Mouse (Mus musculus): ENCODE measurements around the gene Tmem260. TPM values are rescaled to one million over a fixed set of nuclear protein-coding genes. Genes with fewer than 3 reads are reported as not detected.
"Not testable (repeated sequence)": the region's sequence is repeated elsewhere in the genome, so short reads cannot be mapped to it uniquely, and the experiment has no call there.

Tmem260 gene
- polyA plus RNA-seq, 1 experiment from 2014 or later, result 26.3 TPM

DNA sequence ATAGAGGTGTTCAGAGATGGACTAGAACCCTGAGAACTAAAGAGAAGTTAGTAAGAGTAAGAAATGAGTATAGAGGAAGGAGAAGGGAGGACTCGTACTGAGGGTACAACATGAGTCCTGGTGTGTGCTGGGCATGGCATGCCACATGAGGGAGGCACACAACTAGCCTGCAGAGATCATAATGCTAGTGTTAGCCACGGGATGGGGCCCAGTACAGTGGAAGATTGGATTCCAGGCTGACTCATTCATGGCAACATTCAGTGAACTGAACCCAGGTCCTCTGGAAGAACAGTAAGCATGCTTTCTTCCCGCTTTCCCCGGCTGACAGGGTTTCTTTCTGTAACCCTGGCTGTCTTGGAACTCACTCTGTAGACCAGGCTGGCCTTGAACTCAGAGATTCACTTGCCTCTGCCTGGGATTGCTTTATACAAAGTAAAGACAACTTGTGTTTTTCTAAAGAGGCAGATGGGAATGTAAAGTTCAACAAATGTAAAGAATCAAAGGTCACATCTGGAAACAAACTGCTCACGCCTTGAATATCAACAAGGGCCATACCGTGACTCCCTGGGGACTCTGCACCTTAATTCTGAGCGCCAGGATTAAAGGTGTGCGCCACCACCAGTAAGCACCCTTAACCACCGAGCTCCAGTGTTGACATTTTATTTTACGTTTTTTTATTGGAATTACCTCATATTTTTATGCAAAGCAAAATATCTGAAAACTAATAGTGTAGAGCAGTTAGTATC is 25.0 kb downstream of the Tmem260 start:
- no peaks in the 10 kb centered on the region for H3K4me1 ChIP-seq (ENCODE audit: control insufficient read depth, insufficient read depth, low read length)
- H3K9me3 ChIP-seq (ENCODE audit: control insufficient read depth, low read length), result no peaks in the 10 kb centered on the region
- no peaks in the 10 kb centered on the region for H3K36me3 ChIP-seq (ENCODE audit: control insufficient read depth, insufficient read depth, low read length)
- no peaks in the 10 kb centered on the region for H3K27me3 ChIP-seq (ENCODE audit: control insufficient read depth, insufficient read depth, low read length)
- no peak overlapping the region for H3K27ac ChIP-seq (replicated peaks; ENCODE audit: low read depth, low read length)
- H3K4me3 ChIP-seq (ENCODE audit: low read depth, low read length), result no peak overlapping the region
- no peak overlapping the region for H3K4me2 ChIP-seq (ENCODE audit: low read depth, severe bottlenecking)
- 87% methylated on average over 10 of the region's 10 CpGs for WGBS
- no peak overlapping the region for H3K9ac ChIP-seq (ENCODE audit: low read length)
- DNase-seq (ENCODE audit: low spot score) (no peak), ATAC-seq (ENCODE audit: insufficient number of reproducible peaks, low FRiP score, low TSS enrichment, low read depth) (no peak)

- ATAC-seq (ENCODE audit: insufficient number of reproducible peaks, low FRiP score, low TSS enrichment, low read depth), result no peak
- Histone ChIP-seq H3K27ac (replicated peaks; ENCODE audit: low read depth, low read length) (no peak overlapping the region), H3K9me3 (ENCODE audit: control insufficient read depth, low read length) (no peaks in the 10 kb centered on the region), H3K4me2 (ENCODE audit: low read depth, severe bottlenecking) (no peak overlapping the region), H3K4me1 (ENCODE audit: control insufficient read depth, insufficient read depth, low read length) (no peaks in the 10 kb centered on the region), H3K9ac (ENCODE audit: low read length) (no peak overlapping the region), H3K27me3 (ENCODE audit: control insufficient read depth, insufficient read depth, low read length) (no peaks in the 10 kb centered on the region), H3K4me3 (ENCODE audit: low read depth, low read length) (no peak overlapping the region), H3K36me3 (ENCODE audit: control insufficient read depth, insufficient read depth, low read length) (no peaks in the 10 kb centered on the region)
- 91% methylated on average over 9 of the region's 9 CpGs for WGBS
- no peak for DNase-seq (ENCODE audit: low spot score)
These were observed 26.3 kb downstream of the Tmem260 start for GRCm38 (mm10) chr14:48472179-48472578.

GRCm38 (mm10) chr14:48475370-48475769 is 29.4 kb downstream of the Tmem260 start:
- no peak overlapping the region for H3K27ac ChIP-seq (replicated peaks; ENCODE audit: low read depth, low read length)
- no peak overlapping the region for H3K4me2 ChIP-seq (ENCODE audit: low read depth, severe bottlenecking)
- no peaks in the 10 kb centered on the region for H3K36me3 ChIP-seq (ENCODE audit: control insufficient read depth, insufficient read depth, low read length)
- peak; percentile 33 for DNase-seq (ENCODE audit: low spot score)
- H3K9ac ChIP-seq (ENCODE audit: low read length), result no peak overlapping the region
- no peaks in the 10 kb centered on the region for H3K27me3 ChIP-seq (ENCODE audit: control insufficient read depth, insufficient read depth, low read length)
- H3K4me3 ChIP-seq (ENCODE audit: low read depth, low read length), result no peak overlapping the region
- 39% methylated on average over 1 of the region's 1 CpGs for WGBS
- H3K4me1 ChIP-seq (ENCODE audit: control insufficient read depth, insufficient read depth, low read length), result no peaks in the 10 kb centered on the region
- no peaks in the 10 kb centered on the region for H3K9me3 ChIP-seq (ENCODE audit: control insufficient read depth, low read length)
- ATAC-seq (ENCODE audit: insufficient number of reproducible peaks, low FRiP score, low TSS enrichment, low read depth), result no peak

GRCm38 (mm10) chr14:48475834-48476233 is 29.9 kb downstream of the Tmem260 start:
- H3K27me3 ChIP-seq (ENCODE audit: control insufficient read depth, insufficient read depth, low read length); DNase-seq (ENCODE audit: low spot score); H3K9ac ChIP-seq (ENCODE audit: low read length); H3K9me3 ChIP-seq (ENCODE audit: control insufficient read depth, low read length); H3K27ac ChIP-seq (replicated peaks; ENCODE audit: low read depth, low read length); H3K4me1 ChIP-seq (ENCODE audit: control insufficient read depth, insufficient read depth, low read length); ATAC-seq (ENCODE audit: insufficient number of reproducible peaks, low FRiP score, low TSS enrichment, low read depth); H3K4me3 ChIP-seq (ENCODE audit: low read depth, low read length); H3K36me3 ChIP-seq (ENCODE audit: control insufficient read depth, insufficient read depth, low read length); H3K4me2 ChIP-seq (ENCODE audit: low read depth, severe bottlenecking): not testable (repeated sequence)
- 52% methylated on average over 3 of the region's 3 CpGs for WGBS

DNA sequence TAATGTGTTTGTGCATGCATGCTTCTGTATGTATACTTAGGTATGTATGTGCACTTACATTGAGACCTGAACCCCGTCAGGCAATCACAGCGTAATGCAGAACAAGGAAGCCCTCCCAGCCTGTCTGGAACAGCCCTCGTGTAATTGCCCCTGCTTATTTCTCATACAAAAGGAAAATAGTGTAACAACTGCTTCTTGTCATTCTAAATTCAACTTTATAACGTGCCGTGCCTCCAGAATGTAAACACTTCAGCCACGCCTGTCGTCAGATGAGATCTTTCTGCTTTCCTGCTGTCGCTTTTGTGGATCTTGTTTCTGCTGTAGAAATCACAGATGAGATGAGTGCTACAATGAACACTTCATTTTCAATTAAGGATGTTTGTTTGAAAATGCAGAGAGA is 30.4 kb downstream of the Tmem260 start:
- 59% methylated on average over 8 of the region's 8 CpGs for WGBS
- H3K9me3 ChIP-seq (ENCODE audit: control insufficient read depth, low read length), result no peaks in the 10 kb centered on the region
- H3K4me1 ChIP-seq (ENCODE audit: control insufficient read depth, insufficient read depth, low read length), result no peaks in the 10 kb centered on the region
- no peaks in the 10 kb centered on the region for H3K27me3 ChIP-seq (ENCODE audit: control insufficient read depth, insufficient read depth, low read length)
- H3K4me3 ChIP-seq (ENCODE audit: low read depth, low read length), result no peak overlapping the region
- no peaks in the 10 kb centered on the region for H3K36me3 ChIP-seq (ENCODE audit: control insufficient read depth, insufficient read depth, low read length)
- no peak overlapping the region for H3K4me2 ChIP-seq (ENCODE audit: low read depth, severe bottlenecking)
- no peak overlapping the region for H3K27ac ChIP-seq (replicated peaks; ENCODE audit: low read depth, low read length)
- DNase-seq (ENCODE audit: low spot score), result no peak
- no peak for ATAC-seq (ENCODE audit: insufficient number of reproducible peaks, low FRiP score, low TSS enrichment, low read depth)
- no peak overlapping the region for H3K9ac ChIP-seq (ENCODE audit: low read length)

GRCm38 (mm10) chr14:48481591-48481990 is 35.7 kb downstream of the Tmem260 start:
- Histone ChIP-seq H3K9me3 (ENCODE audit: control insufficient read depth, low read length) (no peaks in the 10 kb centered on the region), H3K27me3 (ENCODE audit: control insufficient read depth, insufficient read depth, low read length) (no peaks in the 10 kb centered on the region), H3K27ac (replicated peaks; ENCODE audit: low read depth, low read length) (no peak overlapping the region), H3K9ac (ENCODE audit: low read length) (no peak overlapping the region), H3K4me2 (ENCODE audit: low read depth, severe bottlenecking) (no peak overlapping the region), H3K36me3 (ENCODE audit: control insufficient read depth, insufficient read depth, low read length) (no peaks in the 10 kb centered on the region), H3K4me1 (ENCODE audit: control insufficient read depth, insufficient read depth, low read length) (no peaks in the 10 kb centered on the region), H3K4me3 (ENCODE audit: low read depth, low read length) (no peak overlapping the region)
- ATAC-seq (ENCODE audit: insufficient number of reproducible peaks, low FRiP score, low TSS enrichment, low read depth), result no peak
- DNase-seq (ENCODE audit: low spot score), result no peak
- WGBS, result 37% methylated on average over 7 of the region's 7 CpGs

DNA sequence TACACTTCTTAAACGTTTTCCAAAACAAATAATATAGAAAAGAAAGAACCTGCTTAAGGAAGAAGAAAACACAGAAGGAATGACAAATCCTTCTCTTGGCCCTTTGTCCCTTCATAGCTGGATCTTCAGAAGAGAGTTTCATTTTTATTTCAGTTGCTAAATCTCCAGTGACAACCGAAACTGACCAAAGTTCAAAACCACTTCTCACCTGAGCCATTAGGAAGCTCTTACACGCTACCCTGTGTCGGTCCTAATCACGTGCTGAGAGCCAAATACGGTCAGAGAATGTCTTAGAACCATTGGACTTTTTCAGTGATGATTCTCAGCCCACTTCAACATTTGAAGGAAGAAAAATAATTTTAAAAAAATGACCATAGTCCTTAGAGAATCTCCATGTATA is 36.8 kb downstream of the Tmem260 start:
- DNase-seq (ENCODE audit: low spot score), result no peak
- no peaks in the 10 kb centered on the region for H3K36me3 ChIP-seq (ENCODE audit: control insufficient read depth, insufficient read depth, low read length)
- WGBS, result 87% methylated on average over 6 of the region's 6 CpGs
- H3K4me2 ChIP-seq (ENCODE audit: low read depth, severe bottlenecking), result no peak overlapping the region
- H3K27ac ChIP-seq (replicated peaks; ENCODE audit: low read depth, low read length), result no peak overlapping the region
- H3K27me3 ChIP-seq (ENCODE audit: control insufficient read depth, insufficient read depth, low read length), result no peaks in the 10 kb centered on the region
- ATAC-seq (ENCODE audit: insufficient number of reproducible peaks, low FRiP score, low TSS enrichment, low read depth), result no peak
- no peaks in the 10 kb centered on the region for H3K4me1 ChIP-seq (ENCODE audit: control insufficient read depth, insufficient read depth, low read length)
- no peak overlapping the region for H3K4me3 ChIP-seq (ENCODE audit: low read depth, low read length)
- H3K9ac ChIP-seq (ENCODE audit: low read length), result no peak overlapping the region
- H3K9me3 ChIP-seq (ENCODE audit: control insufficient read depth, low read length), result no peaks in the 10 kb centered on the region

DNA sequence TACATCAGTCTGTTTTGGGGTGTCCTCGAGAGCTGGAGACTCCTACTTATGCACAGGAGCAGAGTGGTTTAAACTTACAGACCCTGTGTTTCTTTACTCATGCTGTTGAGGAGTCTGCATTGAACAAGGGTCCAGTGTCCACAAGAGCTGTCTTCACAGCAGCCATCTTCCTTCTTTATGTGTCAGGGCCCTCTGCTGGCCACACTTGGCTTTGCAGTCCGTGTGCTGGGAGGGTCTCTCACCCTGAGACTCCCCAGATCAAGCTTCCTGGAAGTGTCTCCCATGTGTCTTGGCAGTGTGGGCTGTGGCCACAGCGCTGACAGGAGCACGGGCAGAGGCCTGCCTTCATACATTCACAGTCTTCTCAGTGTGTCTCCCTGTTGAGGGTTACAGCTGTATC is 48.0 kb downstream of the Tmem260 start:
- no peak overlapping the region for H3K4me2 ChIP-seq (ENCODE audit: low read depth, severe bottlenecking)
- no peaks in the 10 kb centered on the region for H3K27me3 ChIP-seq (ENCODE audit: control insufficient read depth, insufficient read depth, low read length)
- H3K4me3 ChIP-seq (ENCODE audit: low read depth, low read length), result no peak overlapping the region
- H3K4me1 ChIP-seq (ENCODE audit: control insufficient read depth, insufficient read depth, low read length), result no peaks in the 10 kb centered on the region
- H3K9me3 ChIP-seq (ENCODE audit: control insufficient read depth, low read length), result no peaks in the 10 kb centered on the region
- whole genome bisulfite sequencing, result 13% methylated on average over 4 of the region's 4 CpGs
- no peak overlapping the region for H3K9ac ChIP-seq (ENCODE audit: low read length)
- no peak for ATAC-seq (ENCODE audit: insufficient number of reproducible peaks, low FRiP score, low TSS enrichment, low read depth)
- DNase-seq (ENCODE audit: low spot score), result peak; percentile 55
- H3K27ac ChIP-seq (replicated peaks; ENCODE audit: low read depth, low read length), result no peak overlapping the region
- H3K36me3 ChIP-seq (ENCODE audit: control insufficient read depth, insufficient read depth, low read length), result no peaks in the 10 kb centered on the region

GRCm38 (mm10) chr14:48502573-48502972 is 56.6 kb downstream of the Tmem260 start:
- Histone ChIP-seq H3K9ac (ENCODE audit: low read length) (no peak overlapping the region), H3K4me3 (ENCODE audit: low read depth, low read length) (no peak overlapping the region), H3K27me3 (ENCODE audit: control insufficient read depth, insufficient read depth, low read length) (no peaks in the 10 kb centered on the region), H3K27ac (replicated peaks; ENCODE audit: low read depth, low read length) (no peak overlapping the region), H3K4me1 (ENCODE audit: control insufficient read depth, insufficient read depth, low read length) (no peaks in the 10 kb centered on the region), H3K4me2 (ENCODE audit: low read depth, severe bottlenecking) (no peak overlapping the region), H3K9me3 (ENCODE audit: control insufficient read depth, low read length) (no peaks in the 10 kb centered on the region), H3K36me3 (ENCODE audit: control insufficient read depth, insufficient read depth, low read length) (no peaks in the 10 kb centered on the region)
- ATAC-seq (ENCODE audit: insufficient number of reproducible peaks, low FRiP score, low TSS enrichment, low read depth) (no peak), DNase-seq (ENCODE audit: low spot score) (no peak)
- WGBS, result 91% methylated on average over 7 of the region's 7 CpGs
